Mouse (Mus musculus): ENCODE data around the gene Kiss1.

GRCm38 (mm10) chr1:133278539-133278938 is 43.1 kb upstream of the Kiss1 start:
- TF ChIP-seq CTCF (IDR thresholded peaks at IDR 0.05; ENCODE audit: borderline replicate concordance, insufficient read depth, low read length) (no peak), POLR2A (IDR thresholded peaks at IDR 0.05; ENCODE audit: low read depth, low read length) (no peak)
